Mouse (Mus musculus): ENCODE measurements around the gene 4933402J07Rik. TPM values are rescaled to one million over a fixed set of nuclear protein-coding genes. Genes with fewer than 3 reads are reported as not detected.

The 4933402J07Rik gene
- not detected in 2 replicates for polyA plus RNA-seq (2016; fragmentation: Nextera tagmentation; extraction: Ambion mirVana)

DNA sequence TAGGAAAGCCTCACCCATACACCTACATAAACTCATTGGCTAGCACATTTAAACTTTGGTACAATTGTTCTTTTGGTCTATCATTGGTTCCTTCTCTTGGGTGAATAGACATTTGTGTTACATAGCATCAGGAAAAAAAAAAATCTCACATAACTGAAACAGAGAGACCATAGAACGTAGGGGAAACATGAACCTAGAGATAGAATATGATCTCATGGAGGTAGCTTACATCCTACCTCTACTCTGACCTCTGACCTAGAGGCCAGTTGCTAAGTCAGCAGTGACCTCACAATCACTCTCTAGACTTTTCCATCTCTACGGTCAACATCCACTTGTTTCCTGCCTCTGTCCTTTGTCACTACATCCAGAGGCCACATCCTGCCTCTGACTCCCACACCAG is at the start of gene 4933402J07Rik:
TSS of gene 4933402J07Rik (plus strand) at position 301 of the 400 bp plus-strand sequence.
- Histone ChIP-seq H3K27me3 (ENCODE audit: insufficient read depth, poor library complexity, severe bottlenecking) (no peaks in the 10 kb centered on the region), H3K4me3 (no peak within 1 kb of the TSS), H3K27ac (no peak within 1 kb of the TSS), H3K4me1 (replicated peaks) (0 out of 2 replicates have a peak, but pooled peaks cover 2% of the 10 kb centered on the region), H3K36me3 (no peaks in the 10 kb centered on the region), H3K9me3 (no peaks in the 10 kb centered on the region)
- 89% methylated on average over 2 of the region's 2 CpGs for WGBS
- DNase-seq (ENCODE audit: low spot score), result no peak

DNA sequence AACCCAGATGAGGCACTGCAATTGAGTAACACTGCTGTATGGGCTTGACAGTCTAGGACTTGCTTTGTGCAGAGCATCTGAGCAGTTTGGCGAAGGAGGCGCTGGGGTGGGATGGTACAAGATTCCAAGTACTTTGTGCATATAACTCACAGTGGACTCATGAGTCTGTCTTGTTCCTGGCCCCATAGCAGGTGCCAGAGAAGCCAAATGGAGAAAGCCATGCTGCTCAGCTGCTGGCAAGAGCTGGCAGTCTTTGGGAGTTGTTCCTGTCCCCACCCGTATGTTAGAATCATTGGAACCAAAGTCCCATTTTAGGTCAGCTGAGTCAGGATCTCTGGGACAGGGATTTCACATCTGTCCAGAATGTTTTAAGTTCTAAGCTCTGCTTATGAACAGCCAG is 46.5 kb upstream of the 4933402J07Rik start:
- WGBS, result 92% methylated on average over 3 of the region's 3 CpGs
- Histone ChIP-seq H3K27ac (no peak overlapping the region), H3K4me3 (no peak overlapping the region), H3K4me1 (replicated peaks) (no peaks in the 10 kb centered on the region), H3K36me3 (no peaks in the 10 kb centered on the region), H3K9me3 (no peaks in the 10 kb centered on the region), H3K27me3 (ENCODE audit: insufficient read depth, poor library complexity, severe bottlenecking) (no peaks in the 10 kb centered on the region)
- DNase-seq (ENCODE audit: low spot score), result no peak

DNA sequence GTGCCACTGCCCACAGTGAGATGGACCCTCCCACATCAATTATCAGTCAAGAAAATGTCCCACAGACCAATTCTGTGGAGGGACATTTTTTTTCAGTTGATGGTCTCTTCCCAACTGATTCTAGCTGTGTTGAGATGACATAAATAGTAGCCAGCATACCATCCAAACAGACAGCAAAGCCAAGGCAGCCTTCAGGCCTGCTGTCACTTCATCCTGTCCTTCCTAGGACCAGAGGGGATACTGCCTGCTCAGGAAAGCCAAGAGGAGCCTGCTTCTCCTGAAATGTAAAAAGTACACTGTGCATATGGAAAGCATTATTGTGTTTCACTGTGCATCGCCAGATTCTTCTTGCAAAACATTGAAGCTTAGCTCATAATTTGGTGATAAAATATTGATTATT is 38.6 kb upstream of the 4933402J07Rik start:
- H3K9me3 ChIP-seq, result no peaks in the 10 kb centered on the region
- no peak overlapping the region for H3K4me3 ChIP-seq
- DNase-seq (ENCODE audit: low spot score), result no peak
- no peak overlapping the region for H3K27ac ChIP-seq
- 93% methylated on average over 1 of the region's 1 CpGs for WGBS
- 0 out of 2 replicates have a peak, but pooled peaks cover 5% of the 10 kb centered on the region for H3K36me3 ChIP-seq
- no peaks in the 10 kb centered on the region for H3K27me3 ChIP-seq (ENCODE audit: insufficient read depth, poor library complexity, severe bottlenecking)
- no peaks in the 10 kb centered on the region for H3K4me1 ChIP-seq (replicated peaks)

DNA sequence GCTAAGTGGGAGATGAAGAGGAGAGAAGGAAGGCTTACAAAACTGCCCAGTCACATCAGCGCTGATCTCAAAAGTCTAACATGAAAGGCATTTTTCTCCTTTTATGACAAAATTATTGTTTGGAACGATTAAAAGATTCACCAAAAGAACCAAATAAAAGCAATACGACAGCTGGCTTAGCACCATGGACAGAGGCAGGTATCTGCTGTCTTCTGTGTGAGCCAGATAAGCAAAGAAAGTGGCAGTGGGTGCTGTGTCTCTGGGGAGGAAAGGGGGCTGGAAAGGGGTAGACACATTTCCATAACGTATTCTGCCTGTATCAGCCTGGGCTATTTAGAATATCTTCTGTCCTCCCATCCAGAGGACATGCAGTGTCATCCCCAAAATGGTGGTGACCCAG is 32.5 kb upstream of the 4933402J07Rik start:
- H3K27ac ChIP-seq, result no peak overlapping the region
- 0 out of 2 replicates have a peak, but pooled peaks cover 2% of the 10 kb centered on the region for H3K27me3 ChIP-seq (ENCODE audit: insufficient read depth, poor library complexity, severe bottlenecking)
- WGBS, result 64% methylated on average over 4 of the region's 4 CpGs
- no peak overlapping the region for H3K4me3 ChIP-seq
- DNase-seq (ENCODE audit: low spot score), result no peak
- no peaks in the 10 kb centered on the region for H3K36me3 ChIP-seq
- H3K9me3 ChIP-seq, result no peaks in the 10 kb centered on the region
- peaks cover 6% of the 10 kb centered on the region for H3K4me1 ChIP-seq (replicated peaks)

DNA sequence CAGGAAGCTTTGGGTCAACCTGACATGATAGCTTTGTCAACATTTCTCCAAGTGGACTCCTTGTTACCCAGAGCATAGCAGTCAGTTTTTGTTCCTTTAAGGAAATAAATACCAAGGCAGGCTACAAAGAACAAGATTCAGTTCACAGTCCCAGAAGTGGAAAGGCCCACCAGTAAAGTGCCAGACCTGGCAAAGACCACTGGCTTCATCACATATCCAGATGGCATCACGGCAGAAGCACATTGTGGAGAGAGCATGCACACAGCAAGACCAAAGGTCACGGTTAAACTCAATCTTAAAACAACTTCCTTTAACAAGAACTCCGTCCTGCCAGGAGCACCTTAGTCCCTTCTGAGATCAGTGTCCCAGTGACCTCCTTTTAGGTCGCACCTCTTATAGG is 30.2 kb upstream of the 4933402J07Rik start:
- Histone ChIP-seq H3K27ac (no peak overlapping the region), H3K4me3 (no peak overlapping the region), H3K36me3 (no peaks in the 10 kb centered on the region), H3K4me1 (replicated peaks) (peaks cover 11% of the 10 kb centered on the region), H3K27me3 (ENCODE audit: insufficient read depth, poor library complexity, severe bottlenecking) (0 out of 2 replicates have a peak, but pooled peaks cover 3% of the 10 kb centered on the region), H3K9me3 (no peaks in the 10 kb centered on the region)
- no peak for DNase-seq (ENCODE audit: low spot score)
- 81% methylated on average over 4 of the region's 4 CpGs for WGBS

DNA sequence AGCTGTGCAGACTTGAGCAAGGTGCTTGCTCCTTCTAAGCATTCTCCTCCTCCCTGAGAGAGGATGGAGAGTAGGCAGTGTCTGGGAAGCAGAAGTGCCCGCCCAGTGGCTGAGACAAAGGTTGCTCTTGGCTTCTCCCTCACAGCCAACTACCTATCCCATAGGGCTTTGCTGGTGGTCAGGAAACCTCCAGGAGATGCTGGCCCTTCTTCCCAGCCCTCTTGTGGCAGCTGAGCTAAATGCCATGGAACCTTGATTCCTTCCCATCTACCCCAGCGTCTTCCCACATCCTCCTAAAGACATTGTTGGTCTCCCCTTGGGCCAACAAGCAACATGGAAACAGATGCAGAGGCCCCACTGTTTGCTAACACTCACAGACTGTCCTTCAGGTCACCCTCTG is 28.8 kb upstream of the 4933402J07Rik start:
- Histone ChIP-seq H3K9me3 (no peaks in the 10 kb centered on the region), H3K27me3 (ENCODE audit: insufficient read depth, poor library complexity, severe bottlenecking) (peaks cover 7% of the 10 kb centered on the region; the same call in 1 of the 2 replicates), H3K36me3 (no peaks in the 10 kb centered on the region), H3K4me3 (no peak overlapping the region), H3K4me1 (replicated peaks) (peaks cover 13% of the 10 kb centered on the region), H3K27ac (no peak overlapping the region)
- DNase-seq (ENCODE audit: low spot score), result peak; percentile 10
- WGBS, result 30% methylated on average over 2 of the region's 2 CpGs

DNA sequence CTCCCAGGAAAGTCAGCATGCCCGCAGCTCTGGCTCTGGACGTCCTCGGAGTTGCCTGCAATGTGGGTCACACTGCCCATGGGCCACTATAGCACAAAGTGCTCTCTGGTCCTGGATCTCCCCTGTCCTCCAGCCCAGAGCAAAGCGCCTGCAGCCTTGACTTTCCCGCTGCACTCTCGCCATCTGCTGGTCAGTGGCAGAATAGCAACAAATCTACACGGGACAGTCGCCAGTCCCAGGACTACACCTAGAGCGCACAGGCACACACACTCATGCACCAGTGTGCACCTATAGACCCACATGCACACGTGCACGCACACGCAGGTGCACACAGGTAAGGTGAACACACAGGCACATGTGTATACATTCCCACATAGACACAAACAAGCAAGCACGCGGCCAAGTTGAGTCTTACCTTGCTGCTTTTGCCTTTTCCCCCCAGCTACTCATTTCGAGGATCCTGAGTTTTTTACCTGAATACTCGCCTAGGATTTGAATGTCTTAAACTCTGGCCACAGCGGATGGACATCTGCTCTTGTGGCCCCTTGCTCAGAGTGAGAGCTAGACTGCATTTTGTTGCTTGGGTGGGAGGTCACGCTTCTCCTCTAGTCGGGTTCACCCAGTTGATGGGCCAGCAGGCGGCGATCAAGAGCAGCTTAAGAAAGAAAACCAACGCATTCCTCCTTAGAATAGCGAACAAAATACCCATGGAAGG is 26.9 kb upstream of the 4933402J07Rik start:
- Histone ChIP-seq H3K4me3 (no peak overlapping the region), H3K36me3 (no peaks in the 10 kb centered on the region), H3K4me1 (replicated peaks) (peaks cover 20% of the 10 kb centered on the region), H3K27ac (no peak overlapping the region), H3K27me3 (ENCODE audit: insufficient read depth, poor library complexity, severe bottlenecking) (peaks cover 7% of the 10 kb centered on the region; the same call in 1 of the 2 replicates), H3K9me3 (no peaks in the 10 kb centered on the region)
- WGBS, result 7% methylated on average over 23 of the region's 23 CpGs
- peak; percentile 85 for DNase-seq (ENCODE audit: low spot score)

DNA sequence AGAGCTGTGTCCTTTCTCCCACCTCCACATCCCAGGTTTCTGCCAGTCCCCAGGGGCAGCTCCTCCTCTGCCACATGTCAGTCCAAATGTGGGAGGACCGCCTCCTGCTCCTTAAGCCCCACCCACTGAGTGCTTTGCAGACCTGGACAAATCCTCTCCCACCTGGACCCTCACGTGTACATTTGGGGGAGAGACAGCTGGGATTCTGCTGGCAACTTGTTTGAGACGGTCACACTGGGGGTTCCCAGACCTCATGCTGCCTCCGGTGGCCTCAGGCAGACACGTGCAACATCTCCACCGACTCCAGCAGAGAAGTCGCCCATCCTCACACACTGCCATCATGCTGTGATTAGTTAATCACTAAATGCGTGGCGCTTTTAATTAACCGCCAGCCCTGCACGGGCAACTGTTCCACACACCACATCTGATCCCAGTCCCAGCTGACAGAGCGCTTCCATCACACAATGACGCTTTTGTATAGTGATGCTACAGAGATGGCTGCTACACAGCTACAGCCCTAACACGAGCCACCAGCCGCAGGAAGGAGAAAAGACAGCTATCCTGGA is 23.7 kb upstream of the 4933402J07Rik start:
- 22% methylated on average over 15 of the region's 15 CpGs for WGBS
- DNase-seq (ENCODE audit: low spot score), result peak; percentile 6
- Histone ChIP-seq H3K36me3 (no peaks in the 10 kb centered on the region), H3K27me3 (ENCODE audit: insufficient read depth, poor library complexity, severe bottlenecking) (peaks cover 7% of the 10 kb centered on the region; the same call in 1 of the 2 replicates), H3K27ac (no peak overlapping the region), H3K4me3 (peak overlapping the region; percentile 18), H3K4me1 (replicated peaks) (peaks cover 16% of the 10 kb centered on the region), H3K9me3 (0 out of 2 replicates have a peak, but pooled peaks cover 3% of the 10 kb centered on the region)

DNA sequence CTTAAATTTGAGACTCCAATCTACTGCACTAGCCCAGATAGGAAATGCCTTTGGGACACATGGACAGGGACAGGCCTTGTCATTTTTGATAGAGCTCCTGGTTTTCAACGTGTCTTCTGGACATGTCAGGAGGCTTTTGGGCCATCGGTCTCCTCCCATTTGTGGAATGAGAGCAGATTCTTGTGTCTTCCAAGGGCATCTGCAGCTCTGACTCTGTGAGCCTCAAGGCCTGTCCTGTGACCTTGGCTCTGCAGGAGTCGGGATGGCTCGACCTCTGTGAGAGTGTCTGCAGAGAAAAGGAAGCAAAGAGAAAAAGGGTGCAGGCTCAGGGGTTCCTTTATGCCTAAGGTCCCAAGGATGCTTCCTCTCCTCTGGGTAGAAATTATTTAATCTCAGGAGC is 13.8 kb upstream of the 4933402J07Rik start:
- H3K36me3 ChIP-seq, result no peaks in the 10 kb centered on the region
- H3K27me3 ChIP-seq (ENCODE audit: insufficient read depth, poor library complexity, severe bottlenecking), result no peaks in the 10 kb centered on the region
- 71% methylated on average over 4 of the region's 4 CpGs for WGBS
- DNase-seq (ENCODE audit: low spot score), result no peak
- H3K27ac ChIP-seq, result no peak overlapping the region
- H3K9me3 ChIP-seq, result no peaks in the 10 kb centered on the region
- H3K4me3 ChIP-seq, result no peak overlapping the region
- no peaks in the 10 kb centered on the region for H3K4me1 ChIP-seq (replicated peaks)

DNA sequence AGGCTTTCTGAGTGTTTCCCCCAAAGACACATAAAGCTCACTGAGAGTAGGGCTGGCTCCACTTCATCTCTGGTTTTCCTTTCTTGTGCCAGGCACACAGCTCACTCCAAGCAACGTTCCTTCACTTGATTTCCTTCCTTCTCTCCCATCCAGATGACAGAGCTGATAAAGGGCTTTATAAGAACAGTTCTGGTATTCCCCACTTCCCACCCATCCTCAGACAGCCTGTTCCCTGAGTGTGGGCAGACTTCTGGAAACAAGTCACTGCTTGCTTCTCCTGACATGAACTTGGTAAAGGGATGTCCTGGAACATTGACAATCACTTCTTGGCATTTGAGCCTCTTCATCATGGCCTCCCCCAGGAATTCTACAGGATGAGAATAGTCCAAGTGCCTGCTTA is 10.9 kb upstream of the 4933402J07Rik start:
- H3K36me3 ChIP-seq, result no peaks in the 10 kb centered on the region
- H3K27ac ChIP-seq, result no peak overlapping the region
- H3K4me1 ChIP-seq (replicated peaks), result no peaks in the 10 kb centered on the region
- 88% methylated on average over 1 of the region's 1 CpGs for WGBS
- H3K4me3 ChIP-seq, result no peak overlapping the region
- no peaks in the 10 kb centered on the region for H3K9me3 ChIP-seq
- DNase-seq (ENCODE audit: low spot score), result no peak
- H3K27me3 ChIP-seq (ENCODE audit: insufficient read depth, poor library complexity, severe bottlenecking), result no peaks in the 10 kb centered on the region

DNA sequence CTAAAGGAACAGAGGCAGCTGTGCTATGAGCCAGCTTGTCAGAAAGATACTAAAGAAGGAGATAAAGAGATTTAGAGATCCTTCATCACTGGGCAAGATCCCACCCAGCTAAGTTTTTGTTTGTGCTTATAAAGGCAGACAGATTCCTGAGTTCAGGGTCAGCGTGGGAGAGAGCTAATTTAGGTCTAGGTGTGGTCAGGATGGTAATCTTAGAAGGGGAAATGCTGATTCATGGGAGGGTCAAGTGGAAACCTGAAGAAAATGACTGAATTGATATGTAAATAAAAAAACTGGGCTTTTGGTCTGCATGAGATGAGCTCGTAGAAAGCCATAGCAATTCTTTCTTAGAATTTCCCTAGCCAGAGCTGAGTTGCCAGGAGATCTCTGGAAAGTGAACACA is 2.9 kb upstream of the 4933402J07Rik start:
- Histone ChIP-seq H3K9me3 (no peaks in the 10 kb centered on the region), H3K4me1 (replicated peaks) (0 out of 2 replicates have a peak, but pooled peaks cover 2% of the 10 kb centered on the region), H3K36me3 (no peaks in the 10 kb centered on the region), H3K4me3 (no peak overlapping the region), H3K27me3 (ENCODE audit: insufficient read depth, poor library complexity, severe bottlenecking) (no peaks in the 10 kb centered on the region), H3K27ac (no peak overlapping the region)
- DNase-seq (ENCODE audit: low spot score), result no peak
- WGBS, result 69% methylated on average over 2 of the region's 2 CpGs

DNA sequence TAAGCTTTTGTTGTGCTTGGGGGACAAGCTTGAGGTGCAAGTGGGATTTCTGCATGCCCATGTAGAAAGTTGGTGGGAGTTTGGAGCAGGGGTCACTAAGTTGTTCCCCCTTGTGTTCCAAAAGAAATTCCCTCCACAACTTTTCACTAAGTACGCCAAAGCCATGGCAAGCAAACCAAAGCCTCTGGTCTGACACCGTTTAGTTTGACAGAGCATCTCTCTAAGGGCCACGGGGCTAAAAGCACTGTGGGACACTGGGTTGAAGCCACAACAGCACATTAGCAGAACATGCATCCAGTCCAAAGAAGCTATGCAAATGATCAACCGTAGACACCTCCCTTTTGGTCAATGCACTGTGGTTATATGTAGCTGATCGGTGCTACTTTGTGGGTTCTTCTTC is 5.5 kb downstream of the 4933402J07Rik start:
- no peak overlapping the region for H3K27ac ChIP-seq
- H3K27me3 ChIP-seq (ENCODE audit: insufficient read depth, poor library complexity, severe bottlenecking), result 0 out of 2 replicates have a peak, but pooled peaks cover 10% of the 10 kb centered on the region
- no peak for DNase-seq (ENCODE audit: low spot score)
- H3K4me1 ChIP-seq (replicated peaks), result peaks cover 21% of the 10 kb centered on the region
- WGBS, result 84% methylated on average over 5 of the region's 5 CpGs
- no peak overlapping the region for H3K4me3 ChIP-seq
- no peaks in the 10 kb centered on the region for H3K36me3 ChIP-seq
- H3K9me3 ChIP-seq, result no peaks in the 10 kb centered on the region

Measured in hindbrain, embryonic 10.5 days (tissue).